Comparison of ENCODE assay signal across 7 mouse cellular contexts in genomic region chr1:171321415-171321814, GRCm38 (mm10). TPM values are rescaled to one million over a fixed set of nuclear protein-coding genes. Genes with fewer than 3 reads are reported as not detected.
DNase-seq lines count a peak whose midpoint lies in the region; ATAC-seq and TF ChIP-seq lines count a peak whose summit lies in the region.

No protein-coding gene starts in this region.

- no peak for ATAC-seq in kidney, postnatal 0 days (replicated peaks; ENCODE audit: low FRiP score, low read depth)
- peak; percentile 81 for ATAC-seq in CD4-positive, CD25-positive, alpha-beta regulatory T cell, adult 4 months
- peak; percentile 90 for ATAC-seq in megakaryocyte progenitor cell, adult 5-6 weeks (replicated peaks; ENCODE audit: poor library complexity)

- H3K36me3 ChIP-seq in kidney, postnatal 0 days (ENCODE audit: insufficient read depth, low read length) = no peaks in the 10 kb centered on the region

- no peak overlapping the region for H3K9ac ChIP-seq in kidney, postnatal 0 days (ENCODE audit: low read depth, low read length)

- no peak overlapping the region for H3K4me3 ChIP-seq in kidney, postnatal 0 days (replicated peaks; ENCODE audit: low read depth, low read length)

- H3K4me2 ChIP-seq in kidney, postnatal 0 days (ENCODE audit: low read length) = no peak overlapping the region

- H3K4me1 ChIP-seq in kidney, postnatal 0 days (replicated peaks; ENCODE audit: insufficient read depth, low read length) = no peaks in the 10 kb centered on the region

- TF ChIP-seq CTCF in kidney, postnatal 0 days (IDR thresholded peaks at IDR 0.05; ENCODE audit: low read depth) = peak; percentile 80

- peak; percentile 76 for DNase-seq in kidney, postnatal 0 days (ENCODE audit: low spot score)
- DNase-seq in kidney, postnatal 10 days = no peak
- peak; percentile 75 for DNase-seq in NIH3T3 (ENCODE audit: low read depth)
- no peak for DNase-seq in right cerebral cortex, postnatal 14 days
- no peak for DNase-seq in layer of hippocampus, adult 11-12 months (ENCODE audit: low spot score)

- no peaks in the 10 kb centered on the region for H3K9me3 ChIP-seq in kidney, postnatal 0 days (replicated peaks; ENCODE audit: low read length)

- no peak overlapping the region for H3K27ac ChIP-seq in kidney, postnatal 0 days

- H3K27me3 ChIP-seq in kidney, postnatal 0 days (ENCODE audit: insufficient read depth, low read length) = no peaks in the 10 kb centered on the region

RNA-seq across cellular contexts. Expression of gene Dedd, which starts 7.5 kb away (rescaled TPM):
- polyA plus RNA-seq in kidney, postnatal 0 days (2015; fragmentation: Nextera tagmentation; extraction: Ambion mirVana) = 43.9 and 46.0 TPM in 2 replicates
- polyA plus RNA-seq in CD4-positive, CD25-positive, alpha-beta regulatory T cell, adult 4 months (2017; shearing (Covaris generic)) = 10 to 100 TPM; 36.8 to 43.8 TPM
- total RNA-seq in megakaryocyte progenitor cell, adult 5-6 weeks (2015) = 24.6 and 25.4 TPM in 2 replicates
- 11.6 and 18.6 TPM in 2 replicates for total RNA-seq in megakaryocyte progenitor cell, adult 5-6 weeks (2017)

RNA-seq across cellular contexts. Expression of gene Nit1, which starts 24.0 kb away (rescaled TPM):
- polyA plus RNA-seq in kidney, postnatal 0 days (2015; fragmentation: Nextera tagmentation; extraction: Ambion mirVana) = 59.8 and 64.4 TPM in 2 replicates
- 10 to 100 TPM; 31.7 to 40.3 TPM for polyA plus RNA-seq in CD4-positive, CD25-positive, alpha-beta regulatory T cell, adult 4 months (2017; shearing (Covaris generic))
- 7.6 and 9.8 TPM in 2 replicates for total RNA-seq in megakaryocyte progenitor cell, adult 5-6 weeks (2015)
- total RNA-seq in megakaryocyte progenitor cell, adult 5-6 weeks (2017) = 31.7 and 34.1 TPM in 2 replicates

RNA-seq across cellular contexts. Expression of gene Pfdn2, which starts 24.1 kb away (rescaled TPM):
- polyA plus RNA-seq in kidney, postnatal 0 days (2015; fragmentation: Nextera tagmentation; extraction: Ambion mirVana) = 92.1 and 105 TPM in 2 replicates
- 10 to 100 TPM; 69.6 to 75.8 TPM for polyA plus RNA-seq in CD4-positive, CD25-positive, alpha-beta regulatory T cell, adult 4 months (2017; shearing (Covaris generic))
- total RNA-seq in megakaryocyte progenitor cell, adult 5-6 weeks (2015) = 50.2 and 52.3 TPM in 2 replicates
- total RNA-seq in megakaryocyte progenitor cell, adult 5-6 weeks (2017) = 35.5 and 52.3 TPM in 2 replicates

RNA-seq across cellular contexts. Expression of gene Ufc1, which starts 26.6 kb away (rescaled TPM):
- 133 and 136 TPM in 2 replicates for polyA plus RNA-seq in kidney, postnatal 0 days (2015; fragmentation: Nextera tagmentation; extraction: Ambion mirVana)
- 10 to 100 TPM; 74.0 to 84.4 TPM for polyA plus RNA-seq in CD4-positive, CD25-positive, alpha-beta regulatory T cell, adult 4 months (2017; shearing (Covaris generic))
- total RNA-seq in megakaryocyte progenitor cell, adult 5-6 weeks (2015) = 127 and 149 TPM in 2 replicates
- 93.2 and 115 TPM in 2 replicates for total RNA-seq in megakaryocyte progenitor cell, adult 5-6 weeks (2017)

RNA-seq across cellular contexts. Expression of gene Usp21, which starts 33.6 kb away (rescaled TPM):
- 59.4 and 63.3 TPM in 2 replicates for polyA plus RNA-seq in kidney, postnatal 0 days (2015; fragmentation: Nextera tagmentation; extraction: Ambion mirVana)
- polyA plus RNA-seq in CD4-positive, CD25-positive, alpha-beta regulatory T cell, adult 4 months (2017; shearing (Covaris generic)) = 10 to 100 TPM; 22.6 to 27.9 TPM
- 36.0 and 38.2 TPM in 2 replicates for total RNA-seq in megakaryocyte progenitor cell, adult 5-6 weeks (2015)
- 18.7 and 24.5 TPM in 2 replicates for total RNA-seq in megakaryocyte progenitor cell, adult 5-6 weeks (2017)

Comparison
In these comparisons a context has a peak if more than half of its experiments do, and no peak if none do; other contexts are left out.
1. DNase-seq: peak in kidney, postnatal 0 days (single experiment) and NIH3T3 (single experiment); none in kidney, postnatal 10 days (single experiment), right cerebral cortex, postnatal 14 days (single experiment) and layer of hippocampus, adult 11-12 months (single experiment).